Mouse (Mus musculus) adrenal gland, adult 2 months (tissue): ENCODE measurements around the gene Slc7a15. TPM values are rescaled to one million over a fixed set of nuclear protein-coding genes. Genes with fewer than 3 reads are reported as not detected.
"Not testable (repeated sequence)": the region's sequence is repeated elsewhere in the genome, so short reads cannot be mapped to it uniquely, and the experiment has no call there.

Experiments used
- DNase-seq: peaks from one replicate; pipeline ENCODE4 v3.0.0; 2021
- long read RNA-seq: library from polyadenylated mRNA; stranded (forward); transcript quantifications from one replicate; pipeline ENCODE4 v2.0.0, GENCODE M21; 2021
- polyA plus RNA-seq: library from polyadenylated mRNA; depleted of rRNA; stranded (reverse); fragments of >200 nt; gene quantifications from 2 replicates; pipeline ENCODE4 v1.2.3, GENCODE M21; 2012; rRNA removed
- total RNA-seq, 2 experiments: library from RNA; stranded (reverse); gene quantifications; 2 replicates each; pipeline ENCODE4 v1.2.3; 2021

Gene Slc7a15
- not detected for total RNA-seq
- polyA plus RNA-seq: not detected in 2 replicates
- long read RNA-seq: 0 reads

- not testable (repeated sequence) for DNase-seq
These were observed at the start of gene Slc7a15 for GRCm38 (mm10) chr12:8598966-8599365. TSS of gene Slc7a15 (minus strand) at chr12:8599066.

- not testable (repeated sequence) for DNase-seq
These were observed 49.3 kb upstream of the Slc7a15 start for GRCm38 (mm10) chr12:8648211-8648610.

- no peak for DNase-seq
These were observed 42.5 kb upstream of the Slc7a15 start for GRCm38 (mm10) chr12:8641425-8641735.

- peak; percentile 98 for DNase-seq
These were observed 42.0 kb upstream of the Slc7a15 start for GRCm38 (mm10) chr12:8640711-8641424.

GRCm38 (mm10) chr12:8640186-8640585 lies 41.3 kb upstream of the Slc7a15 start:
- DNase-seq: not testable (repeated sequence)

- peak; percentile 77 for DNase-seq
These were observed 39.7 kb upstream of the Slc7a15 start for GRCm38 (mm10) chr12:8638411-8639087.

GRCm38 (mm10) chr12:8636945-8637344 lies 38.1 kb upstream of the Slc7a15 start:
- DNase-seq: no peak

- DNase-seq: no peak
These were observed 36.7 kb upstream of the Slc7a15 start for GRCm38 (mm10) chr12:8635546-8635945.

GRCm38 (mm10) chr12:8634306-8634705 lies 35.4 kb upstream of the Slc7a15 start:
- no peak for DNase-seq

- no peak for DNase-seq
These were observed 34.0 kb upstream of the Slc7a15 start for GRCm38 (mm10) chr12:8632737-8633365.

- DNase-seq: no peak
These were observed 32.8 kb upstream of the Slc7a15 start for GRCm38 (mm10) chr12:8631691-8632090.

- no peak for DNase-seq
These were observed 30.7 kb upstream of the Slc7a15 start for GRCm38 (mm10) chr12:8629537-8629936.

GRCm38 (mm10) chr12:8620678-8621018 lies 21.8 kb upstream of the Slc7a15 start:
- DNase-seq: no peak

- DNase-seq: no peak
These were observed 21.2 kb upstream of the Slc7a15 start for GRCm38 (mm10) chr12:8619827-8620677.

- DNase-seq: no peak
These were observed 19.4 kb upstream of the Slc7a15 start for GRCm38 (mm10) chr12:8618271-8618670.

GRCm38 (mm10) chr12:8609070-8609469 lies 10.2 kb upstream of the Slc7a15 start:
- DNase-seq: no peak

- no peak for DNase-seq
These were observed 3.3 kb downstream of the Slc7a15 start for GRCm38 (mm10) chr12:8595611-8596010.

GRCm38 (mm10) chr12:8591326-8591725 lies 7.5 kb downstream of the Slc7a15 start:
- DNase-seq: not testable (repeated sequence)

- no peak for DNase-seq
These were observed 25.5 kb downstream of the Slc7a15 start for GRCm38 (mm10) chr12:8573405-8573804.

- not testable (repeated sequence) for DNase-seq
These were observed 26.9 kb downstream of the Slc7a15 start for GRCm38 (mm10) chr12:8571903-8572341.

- not testable (repeated sequence) for DNase-seq
These were observed 27.5 kb downstream of the Slc7a15 start for GRCm38 (mm10) chr12:8571287-8571902.

- DNase-seq: not testable (repeated sequence)
These were observed 36.7 kb downstream of the Slc7a15 start for GRCm38 (mm10) chr12:8562213-8562612.
